Mouse (Mus musculus) subcutaneous adipose tissue, adult 2 months (tissue): ENCODE measurements around the gene Soga1. TPM values are rescaled to one million over a fixed set of nuclear protein-coding genes. Genes with fewer than 3 reads are reported as not detected.

Source experiments
- polyA plus RNA-seq: library from polyadenylated mRNA; depleted of rRNA; stranded (reverse); fragments of >200 nt; gene quantifications from 2 replicates; pipeline ENCODE4 v1.2.3, GENCODE M21; 2012; ENCODE audit warnings: low replicate concordance; rRNA removed

The Soga1 gene
- 10.4 and 20.6 TPM in 2 replicates for polyA plus RNA-seq

DNA sequence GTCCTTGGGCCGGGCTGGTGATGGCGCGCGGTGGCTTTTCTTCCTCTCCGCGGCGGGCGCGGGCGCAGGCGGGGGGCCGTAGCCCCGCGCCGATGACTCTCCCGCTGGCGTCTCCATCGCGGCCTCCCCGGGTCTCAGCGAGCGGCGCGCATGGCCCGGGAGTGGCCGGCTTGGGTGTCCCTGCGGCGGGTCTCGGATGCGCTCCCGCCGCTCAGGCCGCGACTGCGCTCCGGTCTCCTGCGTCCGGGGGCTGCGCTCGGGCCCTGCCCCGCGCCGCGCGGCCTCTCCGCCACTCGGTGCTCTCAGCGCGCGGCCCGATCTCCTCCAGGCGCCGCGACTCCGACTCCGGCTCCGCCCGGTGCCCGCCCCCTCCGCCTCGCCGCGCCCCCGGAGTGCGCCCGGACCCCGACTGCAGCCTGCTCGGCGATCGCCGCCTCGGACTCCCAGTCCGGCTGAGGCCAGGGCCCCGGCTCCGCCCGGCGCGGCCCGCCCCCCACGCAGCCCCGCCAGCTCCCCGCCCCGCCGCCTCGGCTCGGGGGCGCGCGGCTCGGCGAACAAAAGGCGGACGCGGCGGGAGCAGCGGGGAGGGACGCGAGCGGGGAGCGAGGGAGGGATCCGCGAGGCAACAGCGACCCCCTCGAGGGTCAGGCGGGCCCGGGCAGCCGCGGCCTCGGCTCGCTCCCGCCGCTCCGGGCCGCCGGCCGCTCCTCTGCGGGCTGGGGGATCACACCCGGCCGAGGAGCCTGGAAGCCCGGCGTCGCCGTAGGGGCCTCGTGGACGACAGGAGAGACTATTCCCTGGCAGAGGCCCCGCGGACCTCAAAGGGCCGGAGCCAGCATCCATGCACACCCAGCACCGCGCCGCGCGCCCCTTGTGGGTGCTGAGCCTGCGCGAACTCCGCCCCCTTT is at the start of gene Soga1:
Gene Soga1, minus strand, starts transcription at position 462 of the 908 bp plus-strand sequence.

DNA sequence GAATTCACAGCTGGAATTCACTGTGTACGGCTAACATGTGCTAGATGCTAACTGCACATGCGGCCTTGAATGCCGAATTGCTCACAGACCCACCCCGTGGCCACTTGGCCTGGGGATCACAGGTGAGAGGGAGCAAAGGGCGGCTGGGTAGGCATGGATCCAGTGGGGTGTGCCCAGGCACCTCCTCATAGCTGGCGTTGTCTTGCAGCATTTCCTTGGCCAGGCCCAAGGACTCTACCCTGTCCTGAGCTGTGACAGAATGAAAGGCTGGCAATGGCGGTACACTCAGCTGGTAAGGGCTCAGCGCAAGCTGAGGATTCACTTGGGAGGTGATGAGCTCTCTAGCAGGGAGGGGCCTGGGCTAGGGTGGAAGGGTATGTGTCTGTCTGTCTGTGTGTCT is 7.7 kb upstream of the Soga1 start, which contains the start of gene Tldc2:
Gene Tldc2, plus strand, starts transcription at position 260 of the 400 bp plus-strand sequence.

DNA sequence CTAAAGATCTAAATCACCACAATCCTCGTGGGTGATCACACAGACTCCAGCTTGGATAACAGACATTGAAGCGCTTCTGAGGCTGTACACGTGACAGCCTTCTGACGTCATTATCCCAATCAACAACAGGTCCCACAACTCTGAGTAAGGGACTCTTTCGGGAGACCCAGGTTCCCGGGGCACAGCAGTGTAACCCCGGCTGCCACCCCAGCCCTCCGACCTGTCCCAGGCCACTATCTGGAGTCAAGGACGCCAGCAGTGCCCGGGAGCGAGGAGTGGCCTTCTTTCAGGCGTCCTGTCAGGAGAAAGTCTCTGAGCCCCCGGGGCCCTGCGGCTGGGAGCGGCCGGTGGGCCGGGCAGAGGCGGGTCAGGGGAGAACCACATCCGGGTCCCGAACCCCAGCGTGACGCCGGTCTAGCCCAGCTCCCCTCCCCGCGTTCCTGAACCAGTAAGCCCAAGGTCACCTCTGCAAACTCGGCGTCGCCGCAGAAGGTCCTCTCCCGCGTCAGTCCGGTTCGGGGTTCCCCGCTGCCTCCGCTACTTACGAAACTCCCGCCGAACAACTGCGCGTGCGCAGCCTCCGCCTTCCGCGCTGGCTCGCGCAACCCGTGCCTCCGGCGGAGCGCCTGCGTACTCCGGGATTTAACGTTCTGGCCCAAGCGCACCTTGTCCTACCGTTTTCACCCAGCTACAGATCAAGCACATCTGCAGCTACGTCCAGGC is 72.4 kb downstream of the Soga1 start, which contains the start of gene Dsn1:
Gene Dsn1, minus strand, starts transcription at position 644 of the 723 bp plus-strand sequence.

DNA sequence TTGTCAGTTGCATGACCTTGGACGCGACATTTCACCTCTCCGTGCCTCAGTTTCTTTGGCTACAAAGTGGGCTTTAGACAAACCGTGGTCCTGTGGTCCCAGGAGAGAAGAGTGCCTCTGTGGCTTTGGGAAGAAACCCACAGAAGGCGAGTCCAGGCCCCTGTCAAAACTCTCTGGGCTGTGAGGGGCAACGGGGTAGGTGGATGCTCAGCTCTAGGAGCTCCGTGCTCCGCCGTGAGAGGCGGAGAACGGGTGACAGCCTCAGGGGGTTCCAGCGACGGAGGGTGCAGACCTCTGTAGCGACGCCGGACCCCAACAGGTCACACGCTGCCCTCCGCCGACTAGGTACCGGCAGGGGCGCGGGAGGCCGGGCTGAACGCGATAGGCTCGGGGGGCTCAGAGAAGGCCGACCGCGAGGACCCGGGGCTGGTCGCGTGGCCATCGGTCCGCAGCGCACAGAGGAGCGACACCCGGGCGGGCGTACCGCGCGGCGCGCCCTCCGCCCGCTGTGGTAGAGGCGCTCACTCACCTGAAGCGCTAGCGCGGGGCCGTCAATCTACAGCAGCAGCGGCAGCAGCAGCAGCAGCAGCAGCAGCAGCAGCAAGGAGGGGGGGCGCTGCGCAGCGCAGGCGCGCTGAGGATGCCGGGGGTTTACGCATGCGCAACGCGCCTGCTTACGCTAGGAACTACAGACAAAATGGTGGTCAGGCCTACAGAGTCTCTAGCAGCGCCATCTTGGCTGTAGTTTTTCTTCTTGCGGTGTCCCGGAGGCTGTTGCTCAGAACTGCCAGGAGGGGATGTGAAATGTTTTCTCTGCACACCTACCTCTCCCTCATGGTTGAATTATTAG is 87.4 kb downstream of the Soga1 start, which contains the start of gene Ndrg3:
Gene Ndrg3, minus strand, starts transcription at position 587 of the 850 bp plus-strand sequence.

Other genes with a start within 250 kb of the Soga1 start
- gene Tgif2, start 239.2 kb downstream of the Soga1 start, polyA plus RNA-seq = 3.1 and 46.9 TPM in 2 replicates
- gene 4930518I15Rik, start 221.3 kb downstream of the Soga1 start, polyA plus RNA-seq = 1.7 and 2.4 TPM in 2 replicates
- 110 and 118 TPM in 2 replicates for gene Rab5if, start 216.1 kb downstream of the Soga1 start, polyA plus RNA-seq
- gene Sla2, start 192.1 kb downstream of the Soga1 start, polyA plus RNA-seq = 0.20 and 0.66 TPM in 2 replicates
- 60.9 and 80.4 TPM in 2 replicates for gene Ndrg3, start 87.2 kb downstream of the Soga1 start, polyA plus RNA-seq
- gene Dsn1, start 72.1 kb downstream of the Soga1 start, polyA plus RNA-seq = 4.8 and 5.3 TPM in 2 replicates
- gene Tldc2, start 7.8 kb upstream of the Soga1 start, polyA plus RNA-seq = not detected in 2 replicates
- 45.1 and 45.5 TPM in 2 replicates for gene Samhd1, start 56.0 kb upstream of the Soga1 start, polyA plus RNA-seq
- 3.3 and 7.1 TPM in 2 replicates for gene Rbl1, start 125.3 kb upstream of the Soga1 start, polyA plus RNA-seq
- gene Rpn2, start 199.8 kb upstream of the Soga1 start, polyA plus RNA-seq = 284 and 285 TPM in 2 replicates
- gene Mroh8, start 200.3 kb upstream of the Soga1 start, polyA plus RNA-seq = 0.16 and 0.19 TPM in 2 replicates